Mouse (Mus musculus) stomach, embryonic 16.5 days (tissue): ENCODE measurements around the gene Zfp788. TPM values are rescaled to one million over a fixed set of nuclear protein-coding genes. Genes with fewer than 3 reads are reported as not detected.
"Not testable (repeated sequence)": the region's sequence is repeated elsewhere in the genome, so short reads cannot be mapped to it uniquely, and the experiment has no call there.

ENCODE experiments used
- ATAC-seq: fragments of 200-750 bp; cut with Nextera tagmentation; 2 replicates; pipeline ENCODE4 v1.8.0; 2017; ENCODE audit warnings: moderate number of reproducible peaks, moderate TSS enrichment; ENCODE audit not compliant: insufficient read depth, low FRiP score
- H3K27ac ChIP-seq: fragments of 300-500 bp; sonication (generic); 2 replicates; pipeline ENCODE4 v1.5.1; 2014; ENCODE audit warnings: low read length
- H3K27me3 ChIP-seq: fragments of 300-500 bp; sonication (generic); 2 replicates; pipeline ENCODE4 v1.6.1; 2014; ENCODE audit warnings: low read length, control low read depth, mixed read lengths; ENCODE audit not compliant: control insufficient read depth, insufficient read depth
- H3K36me3 ChIP-seq: fragments of 300-500 bp; sonication (generic); 2 replicates; pipeline ENCODE4 v1.6.1; 2014; ENCODE audit warnings: low read length; ENCODE audit not compliant: control insufficient read depth, insufficient read depth
- H3K4me1 ChIP-seq: fragments of 300-500 bp; sonication (generic); 2 replicates; pipeline ENCODE4 v1.6.1; 2014; ENCODE audit warnings: low read length, control low read depth, mixed read lengths; ENCODE audit not compliant: control insufficient read depth, insufficient read depth
- H3K4me2 ChIP-seq: fragments of 300-500 bp; sonication (generic); 2 replicates; pipeline ENCODE4 v1.6.1; 2014; ENCODE audit warnings: low read depth, low read length, mixed read lengths
- H3K4me3 ChIP-seq: fragments of 300-500 bp; sonication (generic); replicated peaks from 2 replicates; pipeline ENCODE4 v1.5.1; 2014; ENCODE audit warnings: mild to moderate bottlenecking, low read length
- H3K9ac ChIP-seq: fragments of 300-500 bp; sonication (generic); 2 replicates; pipeline ENCODE4 v1.6.1; 2014; ENCODE audit warnings: low read length
- H3K9me3 ChIP-seq: fragments of 300-500 bp; sonication (generic); replicated peaks from 2 replicates; pipeline ENCODE4 v1.6.1; 2016; ENCODE audit warnings: low read length, control low read depth; ENCODE audit not compliant: control insufficient read depth
- WGBS: fragments of 180-500 bp; shearing (Covaris S2); extraction: QIAGEN DNeasy Blood & Tissue Kit; methylation state at CpG from one replicate; pipeline ENCODE4 v1.1.7; 2014; 5-methylcytosine and 5-hydroxymethylcytosine counted together
- polyA plus RNA-seq: library from polyadenylated mRNA; unstranded; fragments of >200 nt; fragmentation: Nextera tagmentation; extraction: Ambion mirVana; gene quantifications from 2 replicates; pipeline ENCODE4 v1.2.1, GENCODE M21; 2015

Zfp788 gene
- polyA plus RNA-seq, 1 experiment from 2014 or later: 11.0 TPM

GRCm38 (mm10) chr7:41674326-41674725 lies 41.3 kb downstream of the Zfp788 start:
- not testable (repeated sequence) for H3K4me2 ChIP-seq, H3K27ac ChIP-seq, ATAC-seq, H3K4me1 ChIP-seq, H3K27me3 ChIP-seq, H3K9me3 ChIP-seq, H3K9ac ChIP-seq, H3K4me3 ChIP-seq, H3K36me3 ChIP-seq
- WGBS: 56% methylated on average over 1 of the region's 1 CpGs

Other genes starting within 250 kb of the Zfp788 start
- gene AI987944, start 239.8 kb upstream of the Zfp788 start, polyA plus RNA-seq: 12.0 and 12.2 TPM in 2 replicates
- gene Vmn2r57, start 184.5 kb upstream of the Zfp788 start, polyA plus RNA-seq: 0.22 and 0.31 TPM in 2 replicates
- gene Gm20449, start 133.8 kb upstream of the Zfp788 start, polyA plus RNA-seq: 0.18 TPM in 1 of 2 replicates, not detected in the other
- 9.5 and 10.2 TPM in 2 replicates for gene AW146154, start 133.3 kb upstream of the Zfp788 start, polyA plus RNA-seq
- not detected in 2 replicates for gene Gm6871, start 59.5 kb upstream of the Zfp788 start, polyA plus RNA-seq
- 10.4 and 12.0 TPM in 2 replicates for gene 2610021A01Rik, start 34.0 kb upstream of the Zfp788 start, polyA plus RNA-seq
- gene Vmn2r58, start 239.5 kb downstream of the Zfp788 start, polyA plus RNA-seq: not detected in 2 replicates